Mouse (Mus musculus): ENCODE data around the gene Cstad.

DNA sequence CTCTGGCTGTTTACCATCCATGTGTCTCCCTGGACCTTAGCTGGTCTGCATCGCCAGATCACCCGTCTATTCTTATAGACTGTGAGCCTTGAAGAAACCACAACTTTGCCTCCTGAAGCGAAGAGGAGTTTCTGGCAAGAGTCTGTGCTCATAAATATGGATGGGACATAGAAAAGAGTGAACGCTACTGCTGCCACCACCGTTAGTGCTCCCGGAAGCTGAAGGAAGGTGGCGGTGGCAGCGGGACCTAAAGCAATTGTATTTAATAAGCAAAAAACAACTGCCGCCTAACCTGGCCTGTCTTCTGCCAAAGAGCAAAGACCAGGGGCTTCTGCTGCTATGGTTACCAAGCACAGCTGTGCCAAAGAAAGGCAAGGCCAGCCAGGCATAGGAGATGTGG lies 59.3 kb downstream of the Cstad start:
- TF ChIP-seq POLR2A (IDR thresholded peaks at IDR 0.05; ENCODE audit: control insufficient read depth, low read depth, low read length) (no peak), CTCF (IDR thresholded peaks at IDR 0.05; ENCODE audit: control insufficient read depth, insufficient read depth, insufficient replicate concordance, low read depth, low read length) (no peak)
